Mouse (Mus musculus) fibroblast of lung, adult 2 months (primary cell): ENCODE data around the gene Fap.

Experiments
- DNase-seq: peaks from one replicate; pipeline ENCODE4 v3.0.0-alpha.2; 2011; ENCODE audit warnings: low read depth

The Fap gene

DNA sequence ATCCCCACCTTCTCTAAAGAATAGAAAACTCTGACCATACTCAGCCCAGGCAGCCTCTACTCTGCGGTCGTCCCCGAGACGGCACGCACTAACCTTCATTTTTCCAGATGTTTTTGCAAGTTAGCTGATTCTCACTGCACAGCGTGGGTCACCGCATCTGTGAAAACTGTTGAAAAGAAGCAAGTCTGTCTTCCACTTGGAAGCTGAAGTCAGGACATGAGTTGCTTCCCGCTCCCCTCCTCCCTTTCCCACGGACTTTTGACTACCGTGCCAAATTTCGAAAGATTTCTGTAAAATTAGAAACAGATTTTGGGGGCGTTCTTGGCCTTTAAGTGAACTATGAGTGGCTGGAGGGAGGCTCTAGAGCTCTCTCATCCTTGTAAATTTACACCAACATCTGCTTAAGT, at the start of gene Fap:
Fap (minus strand) TSS at position 323 of the 407 bp plus-strand sequence.
- DNase-seq, result peak; percentile 91

GRCm38 (mm10) chr2:62623024-62623441, 49.2 kb upstream of the Fap start:
- DNase-seq, result peak; percentile 50

DNA sequence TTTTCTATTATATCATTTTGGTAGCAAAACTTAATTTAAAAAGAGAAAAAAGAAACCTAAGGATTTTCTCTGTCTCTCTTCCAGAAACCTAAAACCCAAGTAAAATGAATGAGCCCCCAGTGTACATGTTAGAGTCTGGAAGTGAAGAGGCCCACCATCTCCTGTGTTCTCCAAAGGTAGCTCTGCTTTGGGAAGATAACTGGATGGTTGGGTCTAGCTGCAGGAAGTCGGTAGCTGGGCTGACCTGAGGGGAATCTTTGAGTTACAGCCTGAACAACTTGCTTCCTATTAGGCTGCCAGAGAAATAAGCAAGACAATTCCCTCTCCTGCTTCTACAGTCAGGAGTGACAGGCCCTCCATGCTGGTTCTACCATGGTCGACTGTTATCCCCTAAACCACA, 45.8 kb upstream of the Fap start:
- DNase-seq, result no peak

DNA sequence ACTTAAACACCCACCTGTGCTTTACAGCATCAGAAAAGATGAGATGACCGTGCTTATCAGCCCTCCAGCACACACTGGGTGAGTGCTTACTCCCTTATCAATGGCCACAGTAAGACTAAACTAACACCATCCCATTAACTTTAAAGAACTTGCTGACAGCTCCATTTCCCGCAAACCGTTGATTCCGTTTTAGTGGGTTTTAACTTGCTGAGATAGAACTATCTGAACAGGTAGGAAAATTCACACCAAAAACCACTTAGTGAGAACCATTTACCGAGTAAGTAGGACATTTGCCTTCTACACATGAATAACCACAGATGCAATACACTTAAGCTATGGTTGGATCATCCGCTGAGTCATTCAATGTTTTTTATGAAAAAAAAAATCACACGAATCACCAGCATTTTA, 45.1 kb upstream of the Fap start:
- no peak for DNase-seq

DNA sequence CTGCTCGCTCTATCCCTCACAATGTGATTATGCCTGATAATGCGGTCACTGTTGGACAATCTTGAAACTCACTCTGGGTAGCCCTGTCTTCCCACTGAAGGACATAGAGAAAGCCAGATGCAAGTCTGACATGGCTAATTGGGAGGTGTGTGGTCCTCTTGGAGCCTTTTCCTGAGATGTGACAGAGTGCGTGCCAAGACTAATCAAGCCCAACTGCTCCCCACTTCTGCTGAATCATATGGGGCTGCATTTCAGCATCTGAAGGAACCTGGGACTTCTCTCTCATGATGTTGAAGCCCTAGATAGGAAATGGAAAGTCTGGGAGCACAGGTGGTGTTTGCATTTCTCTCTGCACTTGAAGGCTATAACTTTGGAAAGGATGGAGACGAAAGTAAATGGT, 39.3 kb upstream of the Fap start:
- no peak for DNase-seq

DNA sequence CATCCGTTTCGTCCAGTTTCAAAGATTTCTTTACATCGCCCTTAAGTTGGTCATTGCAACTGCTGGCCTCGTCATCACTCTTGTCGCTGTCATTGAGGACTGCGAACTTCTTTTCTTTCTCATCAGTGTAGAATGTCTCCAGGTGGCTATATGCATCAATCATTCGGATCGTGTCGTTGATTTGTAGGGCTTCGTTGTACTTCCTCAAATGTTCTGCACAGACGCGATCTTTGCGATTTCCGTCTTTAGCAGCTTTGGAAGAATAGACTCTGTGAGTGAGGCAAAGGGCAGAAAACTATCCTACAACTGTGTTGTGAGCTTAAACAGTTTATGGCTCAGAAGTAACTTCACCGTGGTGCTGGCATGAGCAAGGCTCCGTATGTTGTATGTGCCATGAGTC, 32.3 kb upstream of the Fap start:
- no peak for DNase-seq

DNA sequence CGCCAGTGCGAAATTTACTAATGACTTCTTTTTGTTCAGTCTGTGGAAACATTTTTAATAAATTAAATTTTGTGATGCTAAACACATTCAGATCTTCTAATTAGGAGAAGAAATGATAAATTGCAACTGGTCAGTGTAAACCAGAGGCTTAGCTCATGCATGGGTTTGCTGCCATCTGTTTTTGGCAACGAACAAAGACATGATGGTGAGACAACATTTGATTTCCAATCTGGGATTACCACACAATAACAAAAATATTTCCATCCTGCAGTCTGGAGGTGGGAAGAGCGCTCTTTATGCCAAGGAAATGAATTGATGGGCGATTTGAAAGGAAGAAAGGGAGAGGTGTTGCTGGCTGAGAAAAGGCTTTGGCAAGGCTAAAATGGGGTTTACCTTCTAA, 29.7 kb upstream of the Fap start:
- no peak for DNase-seq

- no peak for DNase-seq
Measured at GRCm38 (mm10) chr2:62596586-62596985, 22.7 kb upstream of the Fap start.

DNA sequence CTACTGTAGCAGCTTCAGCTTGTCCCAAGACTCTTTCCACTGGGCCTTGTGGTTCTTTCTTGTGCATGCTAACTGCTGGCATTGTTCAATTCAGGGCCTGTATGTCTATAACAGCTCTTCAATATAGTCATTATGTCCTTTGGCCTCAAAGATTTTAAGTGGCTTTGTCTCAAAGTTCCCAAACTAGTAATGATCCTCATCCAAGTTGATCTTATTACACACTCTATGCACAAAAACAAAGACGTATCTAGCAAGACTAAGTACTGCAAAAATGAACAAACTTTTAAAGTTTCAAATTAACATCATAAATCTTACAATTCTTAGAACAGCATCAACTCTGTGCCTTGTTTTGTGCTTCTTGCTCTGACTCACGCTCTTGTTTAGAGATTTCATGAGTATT, 20.6 kb upstream of the Fap start:
- no peak for DNase-seq

GRCm38 (mm10) chr2:62591555-62591954, 17.7 kb upstream of the Fap start:
- DNase-seq, result no peak

- DNase-seq, result no peak
Measured at GRCm38 (mm10) chr2:62589333-62589732, 15.5 kb upstream of the Fap start.

DNA sequence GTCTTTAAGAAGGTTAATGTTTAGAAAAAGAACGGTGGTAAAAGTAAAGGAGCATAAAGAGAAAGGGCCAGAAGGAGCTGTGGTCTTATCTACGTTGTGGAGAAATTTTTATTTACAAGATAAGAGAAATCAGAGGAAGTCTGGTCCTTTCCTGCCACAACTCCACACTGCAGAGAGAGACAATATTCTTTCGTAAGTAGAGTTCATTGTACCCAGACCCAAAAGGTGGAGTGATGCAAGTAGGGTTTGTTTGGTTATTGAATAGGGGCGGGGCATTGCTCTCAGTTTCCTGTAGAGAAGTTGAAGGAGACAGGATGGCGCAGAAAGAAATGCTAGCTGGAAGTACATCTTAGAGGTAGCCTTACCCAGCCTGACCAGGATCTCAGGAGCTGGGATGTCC, 11.9 kb upstream of the Fap start:
- DNase-seq, result no peak

- peak; percentile 83 for DNase-seq
Measured at GRCm38 (mm10) chr2:62574962-62575361, 1.1 kb upstream of the Fap start.

GRCm38 (mm10) chr2:62574250-62574649, 375 bp upstream of the Fap start:
- no peak for DNase-seq

DNA sequence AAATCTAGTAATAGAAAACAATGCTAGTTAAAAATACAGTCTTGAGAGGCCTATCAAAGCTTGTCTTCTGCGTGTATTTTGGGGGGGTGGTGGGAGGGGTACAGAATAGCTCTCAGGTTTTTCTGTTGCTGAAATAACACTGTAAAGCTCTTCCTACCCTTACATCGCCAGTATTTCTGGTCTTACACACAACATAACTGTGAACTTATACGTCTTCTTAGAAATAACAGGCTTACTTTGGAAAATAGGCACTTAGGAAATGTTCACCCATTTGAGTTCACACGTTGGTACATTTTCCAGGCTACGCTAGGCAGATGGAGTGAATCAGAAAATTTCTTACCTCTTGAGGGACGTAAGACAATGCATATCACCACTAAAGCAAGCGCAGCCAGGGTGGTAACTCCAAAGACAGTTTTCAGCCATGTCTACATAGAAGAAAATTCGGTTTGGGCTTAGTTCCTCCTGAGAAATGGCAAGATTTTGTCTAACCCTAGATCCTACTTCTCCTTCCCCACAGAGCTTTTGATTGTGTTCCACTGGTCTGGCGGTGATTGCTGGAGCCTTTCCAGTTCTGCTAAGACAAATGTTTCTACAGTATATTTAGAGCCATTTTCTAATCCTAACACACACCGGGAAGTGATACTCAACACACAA, 649 bp downstream of the Fap start:
- DNase-seq, result no peak

- DNase-seq, result no peak
Measured at GRCm38 (mm10) chr2:62564687-62565086, 9.2 kb downstream of the Fap start.

DNA sequence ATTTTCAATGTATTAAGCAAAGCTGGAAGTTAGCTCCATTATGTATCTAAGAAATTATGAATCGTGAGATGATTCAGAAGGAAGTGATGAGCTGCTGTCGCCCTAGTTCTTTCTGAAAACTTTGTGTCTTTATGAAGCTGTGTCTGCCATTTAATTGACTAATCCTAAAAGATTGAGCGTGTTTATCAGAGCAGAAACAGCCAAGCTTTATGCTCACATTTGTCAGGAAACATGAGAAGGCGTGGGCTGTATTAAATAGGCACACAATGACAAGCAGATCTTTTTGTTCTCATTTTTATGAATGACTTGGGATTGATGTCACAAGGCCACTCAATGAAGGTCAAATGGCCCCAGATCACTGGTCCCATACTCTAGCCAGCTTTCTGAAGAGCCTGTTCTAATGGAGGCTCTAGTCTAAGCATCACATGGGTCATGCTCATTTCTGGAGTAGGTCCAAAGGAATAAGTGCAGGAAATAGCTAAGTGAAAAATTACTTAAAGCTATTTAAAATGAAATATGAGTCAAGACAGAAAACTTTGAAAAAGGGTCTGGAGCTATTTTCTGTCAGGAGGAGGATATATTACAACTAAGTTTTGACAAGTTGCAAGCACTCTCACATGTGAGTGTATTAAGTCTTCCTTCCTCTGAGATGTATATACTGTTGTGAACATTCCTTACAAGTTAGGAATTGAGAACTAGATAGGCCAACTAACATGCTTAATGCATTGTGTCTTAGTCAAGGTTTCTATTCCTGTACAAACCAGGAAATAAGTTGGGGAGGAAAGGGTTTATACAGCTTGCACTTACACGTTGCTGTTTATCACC, 11.0 kb downstream of the Fap start:
- no peak for DNase-seq

DNA sequence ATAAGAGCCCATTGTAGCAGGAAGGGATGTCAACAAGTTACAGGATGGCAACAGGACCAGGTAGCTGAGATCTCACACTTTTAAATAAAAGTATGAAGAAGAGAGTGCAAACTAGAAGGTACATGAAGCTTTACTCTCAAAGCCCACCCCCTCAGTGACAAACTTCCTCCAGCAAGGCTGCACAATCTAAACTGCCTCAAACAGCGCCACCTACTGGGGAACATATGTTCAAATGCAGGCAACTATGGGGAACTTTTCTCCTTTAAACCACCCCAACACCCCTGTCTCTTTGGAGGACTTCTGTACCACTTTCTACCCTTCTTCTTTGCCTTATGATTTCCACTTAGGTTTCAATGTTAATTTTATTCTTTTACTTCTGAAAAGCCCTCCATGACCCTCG, 16.5 kb downstream of the Fap start:
- no peak for DNase-seq

DNA sequence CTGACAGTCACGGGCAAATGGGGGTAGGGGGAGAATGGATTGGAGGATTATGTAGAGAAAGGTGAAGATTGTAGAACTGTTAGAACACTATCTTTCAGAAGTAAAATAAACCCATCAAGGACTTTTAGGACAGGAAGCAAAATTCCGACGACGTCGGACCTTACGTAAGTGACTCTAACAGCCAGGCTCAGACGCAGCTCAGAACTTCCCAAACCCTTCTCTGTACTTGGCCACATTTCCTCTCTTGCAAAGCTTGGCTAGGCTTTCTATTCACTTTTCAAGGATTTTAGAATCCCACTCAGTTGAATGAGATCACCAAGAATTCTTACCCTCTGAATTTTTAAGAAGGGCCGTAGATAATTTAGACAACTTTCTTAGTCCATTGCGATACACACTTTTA, 17.5 kb downstream of the Fap start:
- no peak for DNase-seq

GRCm38 (mm10) chr2:62549659-62550058, 24.2 kb downstream of the Fap start:
- no peak for DNase-seq

GRCm38 (mm10) chr2:62549131-62549530, 24.7 kb downstream of the Fap start:
- no peak for DNase-seq

DNA sequence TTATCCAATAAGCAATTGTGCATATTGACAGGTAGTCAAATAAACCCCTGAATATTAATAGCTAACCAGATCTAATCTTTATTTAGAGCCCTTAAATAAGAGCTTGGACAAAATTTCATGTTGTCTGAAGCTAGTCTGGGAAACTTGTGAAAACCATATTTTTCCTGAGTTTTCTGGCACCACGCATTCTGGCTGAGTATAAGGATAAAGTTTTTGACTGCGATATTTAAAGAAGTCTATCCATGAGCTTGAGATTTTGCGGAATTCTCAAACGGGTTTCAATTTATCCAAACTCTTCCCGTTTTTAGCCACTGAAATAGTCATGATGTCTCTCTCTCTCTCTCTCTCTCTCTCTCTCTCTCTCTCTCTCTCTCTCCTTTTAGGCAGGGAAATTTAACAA, 25.8 kb downstream of the Fap start:
- no peak for DNase-seq

DNA sequence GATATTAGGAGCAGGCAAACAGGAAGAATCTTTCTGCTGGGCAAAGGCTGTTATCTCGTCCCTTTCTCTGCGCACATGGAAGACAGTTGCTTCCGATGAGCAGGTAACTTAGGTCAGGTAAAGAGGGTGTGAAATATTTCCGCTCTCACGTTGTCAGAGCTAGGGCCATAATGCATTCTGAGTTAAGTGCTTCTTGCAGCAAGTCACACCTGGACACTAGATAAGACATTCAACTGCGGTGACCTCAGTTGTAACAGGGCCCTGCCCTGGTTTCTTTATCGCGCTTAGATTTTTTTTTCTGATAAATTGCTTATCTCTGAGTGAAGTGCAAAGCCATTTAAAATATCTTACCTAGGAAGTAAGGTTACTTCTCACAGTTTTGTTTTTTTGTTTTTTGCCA, 38.4 kb downstream of the Fap start:
- DNase-seq, result no peak

- no peak for DNase-seq
Measured at GRCm38 (mm10) chr2:62531065-62531464, 42.8 kb downstream of the Fap start.
